Mouse (Mus musculus): Measurements from ENCODE around the gene Pik3c2g.

- TF ChIP-seq ZNF384 (IDR thresholded peaks at IDR 0.05; ENCODE audit: low read depth, low read length), result no peak
- no peak for TF ChIP-seq ELF1 (IDR thresholded peaks at IDR 0.05; ENCODE audit: low read depth, low read length)
- TF ChIP-seq CTCF (IDR thresholded peaks at IDR 0.05 in 2 of 3, conservative IDR thresholded peaks at IDR 0.05 in 1 of 3; ENCODE audit: control insufficient read depth in 1 of 3, insufficient read depth in 1 of 3, low read depth in 2 of 3, low read length in 3 of 3, poor library complexity in 1 of 3, severe bottlenecking in 1 of 3), result no peak
- no peak for TF ChIP-seq GATA1 (IDR thresholded peaks at IDR 0.05; ENCODE audit: low read depth, low read length)
- no peak for TF ChIP-seq POLR2A (IDR thresholded peaks at IDR 0.05; ENCODE audit: control insufficient read depth in 1 of 2, insufficient read depth in 1 of 2, low read depth in 1 of 2, low read length in 2 of 2, poor library complexity in 1 of 2)
- no peak for TF ChIP-seq MYB (IDR thresholded peaks at IDR 0.05; ENCODE audit: low read depth, low read length)
- TF ChIP-seq MAFK (IDR thresholded peaks at IDR 0.05; ENCODE audit: borderline replicate concordance, low read depth, low read length), result no peak
- TF ChIP-seq NRF1 (IDR thresholded peaks at IDR 0.05; ENCODE audit: insufficient read depth, low read depth, low read length, poor library complexity, severe bottlenecking), result no peak
- no peak for TF ChIP-seq EP300 (IDR thresholded peaks at IDR 0.05; ENCODE audit: low read depth in 1 of 2, low read length in 2 of 2)
- no peak for TF ChIP-seq MAZ (IDR thresholded peaks at IDR 0.05; ENCODE audit: low read depth, low read length)
- TF ChIP-seq USF1 (IDR thresholded peaks at IDR 0.05; ENCODE audit: low read depth, low read length), result no peak
- no peak for TF ChIP-seq RCOR1 (IDR thresholded peaks at IDR 0.05; ENCODE audit: low read depth, low read length)
- no peak for TF ChIP-seq CHD1 (IDR thresholded peaks at IDR 0.05; ENCODE audit: low read depth, low read length)
Observed at GRCm38 (mm10) chr6:139860141-139860540, 273.1 kb downstream of the Pik3c2g start.

Data from MEL (cell line).